Mouse (Mus musculus): ENCODE data around the gene Numb. TPM values are rescaled to one million over a fixed set of nuclear protein-coding genes. Genes with fewer than 3 reads are reported as not detected.
"Not testable (repeated sequence)": the region's sequence is repeated elsewhere in the genome, so short reads cannot be mapped to it uniquely, and the experiment has no call there.

The Numb gene
- total RNA-seq, 1 experiment from 2014 or later: 52.1 TPM

- DNase-seq: no peak
Observed at GRCm38 (mm10) chr12:83922724-83923485, 1.2 kb upstream of the Numb start.

- peak; percentile 44 for DNase-seq
Observed at GRCm38 (mm10) chr12:83920721-83921441, 853 bp downstream of the Numb start.

DNA sequence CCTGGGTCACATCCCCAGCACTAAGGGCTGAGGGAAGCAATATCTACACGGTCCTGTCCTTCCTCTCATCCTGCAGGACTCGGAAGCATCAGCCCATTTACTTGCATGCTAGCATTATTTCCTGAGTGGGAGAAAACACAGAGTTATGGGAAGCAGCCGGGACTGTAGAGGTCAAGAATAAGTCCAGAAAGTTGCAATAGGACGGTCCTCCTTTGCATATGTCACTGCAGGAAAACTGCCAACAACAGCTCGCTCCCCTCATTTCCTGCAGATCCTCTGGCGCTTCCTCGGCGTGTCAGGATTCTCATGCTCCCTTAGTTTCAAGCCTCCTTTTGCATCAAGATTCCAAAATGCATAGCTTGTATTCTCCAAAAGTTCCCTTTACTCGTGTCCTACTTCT is 4.8 kb downstream of the Numb start:
- no peak for DNase-seq

DNA sequence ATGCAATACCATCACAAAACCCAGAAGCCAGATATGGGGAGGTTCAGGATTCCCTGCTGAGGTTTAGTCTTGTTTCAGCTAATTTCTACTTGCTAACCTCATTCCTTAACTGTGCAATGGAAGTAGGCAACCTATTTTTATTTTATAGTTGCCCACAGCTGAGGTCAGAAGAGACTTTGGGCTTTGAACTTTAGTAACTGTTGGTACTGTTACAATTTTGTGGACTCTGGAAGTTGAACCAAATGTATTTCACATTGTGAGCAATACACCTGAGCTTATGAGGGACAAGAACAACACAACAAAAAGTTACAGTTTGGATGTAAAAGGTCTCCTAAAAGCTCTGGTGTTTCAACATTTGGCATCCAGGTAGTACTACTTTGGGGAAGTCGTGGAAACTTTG is 6.9 kb downstream of the Numb start:
- DNase-seq: no peak

DNA sequence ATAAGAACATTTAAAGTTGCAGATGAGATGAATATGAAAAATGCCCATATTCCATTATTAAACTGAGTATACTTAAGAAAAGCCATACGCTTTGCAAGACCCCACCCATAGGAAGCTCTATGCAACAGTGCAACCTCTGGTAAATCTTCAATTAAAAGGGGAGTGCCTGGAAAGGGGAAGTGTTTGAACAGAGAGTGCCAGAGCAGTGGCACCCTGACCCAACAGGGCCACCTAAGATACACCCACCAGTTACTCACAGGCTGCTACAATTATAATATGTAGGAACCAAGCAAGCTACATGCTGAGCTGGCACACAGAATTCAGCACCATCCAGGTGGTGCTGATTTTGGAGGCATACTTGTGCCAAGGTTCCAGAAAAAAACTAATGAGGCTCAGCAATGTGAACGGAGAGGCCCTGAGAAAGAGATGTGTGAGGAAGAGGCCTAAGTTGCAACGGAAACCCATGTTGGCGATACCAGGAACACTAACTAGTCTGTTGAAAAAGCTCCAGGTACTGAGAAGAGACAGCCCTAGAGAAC is 7.5 kb downstream of the Numb start:
- DNase-seq: no peak

- no peak for DNase-seq
Observed at GRCm38 (mm10) chr12:83910451-83910850, 11.3 kb downstream of the Numb start.

GRCm38 (mm10) chr12:83892926-83893325 is 28.8 kb downstream of the Numb start:
- no peak for DNase-seq

GRCm38 (mm10) chr12:83891278-83891677 is 30.5 kb downstream of the Numb start:
- no peak for DNase-seq

GRCm38 (mm10) chr12:83889128-83889527 is 32.6 kb downstream of the Numb start:
- no peak for DNase-seq

DNA sequence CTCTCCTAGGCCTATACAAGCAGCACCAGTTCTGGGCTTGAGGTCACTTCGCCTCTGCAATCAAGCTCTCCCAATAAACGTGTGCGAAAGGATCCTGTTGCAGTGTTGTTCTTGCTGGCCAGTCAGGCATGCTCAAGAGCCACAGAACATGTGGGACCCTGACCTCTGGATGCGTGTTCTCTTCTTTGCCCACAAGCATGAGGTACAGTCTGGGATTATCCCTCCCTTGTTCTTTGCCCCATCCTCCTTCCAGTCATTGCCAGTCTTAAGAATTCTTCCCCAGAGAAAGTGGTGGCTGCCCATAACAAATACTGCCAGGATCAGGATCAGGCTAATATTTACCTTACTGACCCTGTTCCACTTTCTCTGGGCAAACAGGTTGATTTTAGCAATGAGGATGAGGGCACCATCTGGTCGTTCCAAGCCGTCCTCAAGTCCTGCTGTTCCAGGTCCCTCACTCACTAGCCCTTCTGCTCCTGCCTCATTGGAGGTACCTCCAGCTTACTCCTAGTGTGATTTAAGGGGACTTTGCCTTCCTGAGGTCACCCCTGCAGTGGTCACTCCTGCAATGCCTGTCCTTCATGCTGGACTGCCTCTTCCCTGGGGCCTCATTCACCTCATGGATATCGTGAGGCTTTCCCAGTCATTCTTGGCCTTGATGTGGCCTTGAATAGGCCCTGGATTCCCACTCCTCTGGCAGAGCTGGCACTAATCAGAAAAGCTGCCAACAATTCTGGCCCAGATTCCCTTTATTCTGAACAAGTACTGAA is 36.0 kb downstream of the Numb start:
- peak; percentile 20 for DNase-seq

DNA sequence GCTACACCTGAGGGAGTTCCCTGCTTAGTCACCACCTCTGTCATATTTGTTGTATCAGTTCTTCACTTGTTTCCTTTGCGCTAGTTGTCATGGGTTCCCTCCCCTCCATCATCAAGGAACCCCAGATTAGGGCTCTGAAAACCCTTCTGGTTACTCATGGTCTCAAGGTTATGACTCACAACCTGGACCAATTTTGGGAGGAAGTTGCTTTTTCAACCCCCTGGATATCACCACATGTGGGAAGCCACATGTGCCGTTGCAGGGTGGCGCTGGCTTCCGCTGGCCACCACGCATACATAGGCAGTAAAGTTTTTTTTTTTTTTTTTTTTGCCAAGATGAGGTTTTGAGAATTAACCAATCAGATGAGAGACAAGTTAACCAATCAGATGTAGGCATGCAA is 36.7 kb downstream of the Numb start:
- not testable (repeated sequence) for DNase-seq

DNA sequence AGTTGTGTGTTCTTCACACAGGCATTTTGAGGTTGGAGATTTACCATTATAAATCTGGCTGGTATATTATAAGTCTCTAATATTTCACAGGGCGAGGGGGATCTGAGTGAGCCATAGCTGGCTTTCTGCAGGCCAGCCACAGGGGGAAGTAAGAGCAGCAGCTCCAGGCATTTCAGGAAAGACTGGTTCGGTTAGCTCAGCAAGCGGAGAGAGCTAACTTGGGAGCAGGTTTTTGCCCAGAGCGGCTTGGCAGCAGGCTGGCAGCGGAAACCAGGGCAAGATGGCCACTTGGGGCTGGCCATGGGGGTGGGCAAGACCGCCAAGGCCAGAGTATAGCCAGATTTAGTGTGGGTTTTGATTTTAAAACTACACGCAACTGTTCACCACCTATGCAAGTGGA is 39.2 kb downstream of the Numb start:
- DNase-seq: no peak

DNA sequence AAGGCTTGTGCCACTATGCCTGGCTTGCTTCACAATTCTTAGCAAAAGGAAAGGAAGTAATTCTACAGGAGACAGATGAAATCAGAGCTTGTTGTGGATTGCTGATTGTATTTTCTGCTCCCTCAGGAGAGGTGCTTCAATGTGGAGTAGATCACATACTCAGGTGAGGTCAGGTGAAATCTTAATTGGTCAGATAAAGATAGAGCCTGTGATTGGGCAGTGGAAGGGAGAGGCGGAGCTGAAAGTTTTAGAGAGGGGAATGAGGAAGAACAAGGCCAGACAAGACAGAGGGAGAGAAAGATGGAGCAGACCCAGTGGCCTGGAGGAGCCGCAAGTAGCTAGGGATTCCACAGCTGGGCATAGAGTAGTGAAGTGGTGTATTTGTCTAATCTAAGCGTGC is 39.6 kb downstream of the Numb start:
- DNase-seq: no peak

GRCm38 (mm10) chr12:83880913-83881312 is 40.8 kb downstream of the Numb start:
- DNase-seq: no peak

DNA sequence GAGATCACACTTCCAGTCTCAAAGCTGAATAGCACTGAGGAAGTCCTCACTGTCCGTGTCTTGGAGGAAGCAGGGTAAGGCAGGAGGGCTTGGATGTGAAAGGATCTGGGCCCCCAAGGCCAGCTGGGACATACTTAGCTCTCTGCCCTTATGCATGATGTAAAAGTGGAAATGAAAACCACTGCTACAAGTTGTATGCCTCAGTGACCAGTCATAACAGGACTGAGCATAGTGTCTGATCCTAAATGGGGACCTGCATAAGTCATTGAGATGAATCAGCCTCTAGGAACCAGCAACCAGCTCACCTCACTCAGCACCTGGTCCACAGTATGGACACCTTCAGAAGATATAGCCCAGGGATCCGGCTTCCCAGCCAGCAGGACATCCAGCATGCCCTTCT is 46.6 kb downstream of the Numb start:
- DNase-seq: no peak

- DNase-seq: peak; percentile 7
Observed at GRCm38 (mm10) chr12:83874597-83874996, 47.1 kb downstream of the Numb start.

GRCm38 (mm10) chr12:83864501-83864900 is 57.2 kb downstream of the Numb start:
- DNase-seq: no peak

DNA sequence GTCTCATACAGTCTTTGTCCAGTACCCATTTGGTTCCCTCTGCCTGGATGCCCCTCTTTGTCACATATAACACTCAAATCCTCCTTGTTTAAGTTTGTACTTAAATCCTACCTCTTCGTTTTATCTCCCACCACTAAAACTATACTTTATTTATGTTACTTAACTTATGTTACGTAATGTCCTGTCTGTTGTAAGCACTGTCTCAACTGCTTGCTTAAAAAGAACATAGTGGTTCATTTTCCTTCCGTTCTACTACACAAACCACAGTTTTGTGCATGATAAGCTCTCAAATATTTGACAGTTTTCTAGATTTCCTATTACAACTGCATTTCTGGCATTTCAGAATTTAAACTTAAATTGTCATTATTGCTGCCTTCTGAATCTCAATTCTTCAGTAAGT is 59.9 kb downstream of the Numb start:
- DNase-seq: no peak

- DNase-seq: no peak
Observed at GRCm38 (mm10) chr12:83860688-83861087, 61.0 kb downstream of the Numb start.

- DNase-seq: no peak
Observed at GRCm38 (mm10) chr12:83858052-83858451, 63.7 kb downstream of the Numb start.

DNA sequence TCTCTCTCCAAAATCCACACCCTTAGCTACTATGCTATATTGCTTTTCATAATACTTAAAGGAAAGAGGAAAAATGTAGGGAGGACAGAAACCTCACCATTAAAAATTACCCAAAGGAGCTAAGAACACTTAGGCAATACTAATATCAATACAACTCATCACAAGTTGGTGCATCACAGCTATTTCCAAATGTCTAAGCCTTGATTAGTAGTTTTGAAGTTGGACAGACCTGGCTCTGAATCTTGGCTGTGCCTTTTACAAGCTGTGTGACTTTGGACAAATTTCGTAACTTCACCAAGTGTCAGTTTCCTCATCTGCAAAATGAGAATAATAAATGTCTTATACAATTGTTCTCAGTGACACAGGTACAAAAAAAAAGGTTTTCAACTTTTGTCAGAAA is 66.5 kb downstream of the Numb start:
- DNase-seq: no peak

- DNase-seq: no peak
Observed at GRCm38 (mm10) chr12:83854281-83854680, 67.5 kb downstream of the Numb start.
